Mouse (Mus musculus) cerebellum, adult 18-20 months (tissue): ENCODE measurements around the gene Tns1.

Experiments used
- DNase-seq, 2 experiments: peaks; one replicate each; pipeline ENCODE4 v3.0.0; 2021

Tns1 gene

DNA sequence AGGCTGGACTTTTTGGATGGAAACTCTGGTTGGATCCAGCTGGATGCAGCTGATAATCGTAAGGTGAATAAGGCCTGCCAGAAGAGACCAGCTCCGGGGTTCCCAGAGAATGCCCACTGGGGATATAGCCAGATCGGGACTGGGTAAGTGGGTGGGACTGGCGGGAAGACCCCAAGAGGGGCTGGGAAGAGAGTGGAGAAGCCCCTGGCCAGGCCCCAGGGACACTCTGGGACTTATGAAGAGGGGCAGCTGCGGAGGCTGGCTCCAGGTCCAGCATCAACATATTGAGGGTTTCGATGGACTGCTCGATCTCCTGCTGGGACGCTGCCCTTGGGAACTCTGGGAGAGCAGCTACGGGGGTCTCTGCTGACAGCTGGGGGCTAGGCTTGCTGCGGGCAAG, 171.7 kb downstream of the Tns1 start:
- DNase-seq = no peak

DNA sequence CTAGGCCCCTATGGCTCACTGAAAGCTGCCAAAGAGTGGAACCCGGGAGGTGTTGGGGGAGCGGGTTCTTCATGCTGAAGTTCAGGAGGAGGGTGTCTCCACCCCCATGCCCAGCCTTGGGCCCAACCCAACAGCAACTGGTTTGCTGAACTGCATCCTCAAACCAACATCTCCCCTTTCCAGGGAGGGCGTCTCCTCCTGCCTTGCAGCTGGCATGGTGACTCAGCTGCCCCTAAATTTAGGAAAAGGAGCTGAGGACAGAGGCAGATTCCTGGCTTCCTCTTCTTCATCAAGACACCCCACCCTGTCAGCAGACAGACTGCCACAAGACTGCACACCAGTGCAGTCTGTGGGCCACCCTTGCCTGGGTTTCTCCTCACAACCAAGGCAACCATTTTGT, 173.1 kb downstream of the Tns1 start:
- no peak for DNase-seq

DNA sequence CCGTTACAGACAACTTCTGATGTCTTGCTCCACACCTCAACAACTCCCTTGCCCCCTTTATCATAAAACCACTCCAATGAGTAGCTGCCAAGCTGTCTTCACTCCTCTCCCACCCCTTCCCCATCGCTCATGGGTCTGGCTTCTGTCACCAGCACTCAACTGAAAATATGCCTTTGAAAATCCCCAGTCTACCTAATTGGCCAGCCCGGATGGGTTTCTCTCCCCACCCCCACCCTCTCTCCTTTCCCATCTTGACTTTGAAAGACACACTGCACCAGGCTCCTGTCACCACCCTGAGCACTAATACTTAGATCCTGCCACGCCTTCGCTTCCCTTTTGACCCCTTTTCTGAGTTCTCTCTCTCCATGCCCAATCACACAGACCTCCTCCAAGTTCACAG, 175.5 kb downstream of the Tns1 start:
- DNase-seq = no peak

DNA sequence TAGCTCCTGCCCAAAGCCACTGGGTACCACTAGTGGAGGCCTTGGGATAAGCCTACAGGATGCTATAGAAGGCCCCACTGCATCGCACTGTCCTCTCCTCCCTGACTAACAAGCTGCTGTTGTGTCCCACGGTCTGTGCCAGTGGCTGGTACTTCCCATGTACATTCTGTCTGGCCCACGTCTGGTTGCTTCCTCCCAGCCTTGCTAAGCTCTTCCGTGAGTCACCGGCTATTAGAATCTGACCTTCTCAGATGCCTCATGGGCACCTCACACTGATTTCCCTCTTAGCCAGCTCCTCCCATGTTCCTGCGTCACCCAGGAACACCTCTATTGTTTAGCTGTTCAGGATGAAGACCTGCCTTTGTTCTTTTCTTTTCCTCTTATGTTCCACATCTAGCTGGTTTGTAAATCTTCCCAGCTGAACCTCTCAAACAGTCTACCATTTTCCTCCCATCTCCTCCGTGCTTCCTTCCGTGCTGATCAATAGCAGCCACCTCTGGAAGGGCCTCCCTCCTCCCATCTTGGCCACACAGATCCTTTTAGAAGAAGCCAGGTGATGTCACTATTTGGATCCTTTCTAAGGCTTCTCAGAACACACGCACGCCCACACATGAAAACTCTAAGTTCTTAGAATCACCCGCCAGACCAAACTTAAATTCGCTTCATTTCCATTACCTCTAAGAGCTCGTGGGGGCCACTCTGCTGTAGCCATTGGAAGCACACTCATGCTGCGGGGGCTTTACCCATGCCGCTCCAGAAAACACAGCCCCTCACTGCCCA, 176.5 kb downstream of the Tns1 start:
- DNase-seq = no peak

DNA sequence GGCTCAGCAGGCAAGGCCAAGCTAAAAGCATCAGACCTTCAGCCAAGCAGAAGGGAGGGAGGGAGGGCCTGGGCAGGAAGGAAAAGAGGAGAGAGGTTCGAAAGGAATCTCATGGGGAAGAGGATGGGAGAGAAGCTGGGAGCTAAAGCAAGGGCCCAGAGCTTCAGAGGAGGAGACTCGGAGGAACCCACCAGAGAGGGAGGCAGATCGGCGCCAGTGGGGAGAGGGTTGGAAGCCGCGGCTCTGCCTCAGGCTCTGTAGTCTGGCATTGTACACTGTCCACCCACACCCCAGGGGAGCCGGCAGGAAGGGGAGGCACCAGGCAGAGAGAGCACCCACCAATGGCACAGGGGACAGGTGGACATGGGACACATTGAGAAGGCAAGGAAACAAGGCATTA, 177.5 kb downstream of the Tns1 start:
- DNase-seq = no peak

DNA sequence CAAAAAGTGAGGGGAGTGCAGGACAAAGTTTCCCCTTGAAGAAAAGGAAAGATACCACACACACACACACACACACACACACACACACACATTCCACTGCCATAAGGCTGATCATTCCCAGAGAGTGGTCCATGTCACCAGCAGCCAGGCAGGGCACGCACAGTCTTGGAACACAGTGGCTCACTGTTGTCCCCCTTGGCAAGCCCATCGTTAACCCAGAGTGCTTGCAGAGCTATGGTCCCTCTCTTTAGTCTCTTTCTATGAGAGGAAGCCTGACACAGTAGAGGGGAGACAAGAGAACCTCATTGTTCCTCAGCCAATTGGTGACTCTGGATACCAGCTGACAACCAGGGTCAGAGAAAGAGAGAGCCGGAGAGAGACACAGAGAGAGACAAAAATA, 179.9 kb downstream of the Tns1 start:
- DNase-seq = peak; percentile 11 to 22

DNA sequence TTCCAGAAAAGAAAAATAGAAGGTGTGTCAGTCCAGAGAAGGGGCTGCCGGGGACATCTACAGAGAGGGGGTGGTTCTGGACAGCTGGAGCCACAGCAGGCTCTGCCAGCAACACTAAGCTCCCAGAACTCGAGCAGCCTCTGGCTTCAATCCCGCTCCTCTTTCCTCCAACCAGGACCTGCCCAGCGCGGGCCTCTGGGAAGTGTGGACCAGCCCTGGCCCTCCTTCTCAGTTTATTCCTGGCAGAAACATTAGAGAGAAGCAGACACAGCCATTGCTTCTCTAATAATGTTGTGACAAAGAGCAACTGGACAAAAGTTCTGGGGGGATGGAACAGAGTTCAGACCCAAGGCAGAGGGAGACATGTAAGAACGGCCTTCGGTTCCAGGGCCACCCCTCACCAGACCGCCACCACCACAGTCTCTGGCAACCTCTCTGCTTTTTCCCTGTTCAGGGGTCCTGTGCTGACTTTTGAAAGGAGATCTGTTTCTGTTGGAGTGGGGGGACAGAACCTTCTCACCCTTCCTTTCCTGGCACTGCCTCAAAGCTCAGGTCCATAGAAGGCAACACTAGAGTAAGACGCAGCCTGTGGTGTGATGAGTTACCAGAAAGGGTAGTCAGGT, 180.5 kb downstream of the Tns1 start:
- peak in 1 of 2 experiments; percentile 19 for DNase-seq

DNA sequence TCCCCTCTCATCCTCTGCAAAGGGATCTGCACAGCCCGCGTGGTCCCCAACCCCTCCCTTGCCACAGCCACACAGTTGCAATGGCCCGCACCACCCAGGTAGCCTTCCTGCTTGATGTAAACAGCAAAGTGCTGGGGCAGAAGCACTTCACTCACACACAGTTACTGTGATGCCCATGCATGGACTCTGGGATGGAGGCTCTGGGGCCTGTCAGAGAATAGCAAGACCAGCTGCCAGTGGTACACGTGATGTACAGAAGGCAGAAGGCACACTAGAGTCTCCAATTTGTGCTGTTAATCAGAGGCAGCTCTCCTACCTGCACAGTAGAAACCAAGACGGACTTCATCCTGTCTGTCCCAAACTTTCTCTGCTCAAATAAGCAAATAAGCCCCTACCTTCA, 181.0 kb downstream of the Tns1 start:
- no peak for DNase-seq

DNA sequence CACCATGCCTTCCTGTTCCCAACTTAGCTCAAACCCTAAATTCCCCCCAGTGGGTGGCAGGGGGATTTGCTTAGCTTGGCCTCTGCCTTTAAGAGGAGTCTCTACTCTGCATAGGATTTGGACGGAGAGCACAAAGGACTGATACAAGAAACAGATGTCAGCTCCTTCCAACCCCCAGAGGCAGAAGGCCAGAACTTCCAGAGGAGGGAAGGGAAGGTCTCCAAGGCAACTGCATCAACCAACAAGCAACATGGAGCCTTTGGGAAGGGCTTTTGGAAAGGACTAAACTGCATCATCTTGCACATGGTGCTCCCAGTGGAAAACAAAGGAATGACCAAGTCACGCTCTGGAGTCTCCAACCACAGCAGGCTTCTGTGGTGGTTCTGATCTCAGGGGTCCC, 182.0 kb downstream of the Tns1 start:
- DNase-seq = no peak

DNA sequence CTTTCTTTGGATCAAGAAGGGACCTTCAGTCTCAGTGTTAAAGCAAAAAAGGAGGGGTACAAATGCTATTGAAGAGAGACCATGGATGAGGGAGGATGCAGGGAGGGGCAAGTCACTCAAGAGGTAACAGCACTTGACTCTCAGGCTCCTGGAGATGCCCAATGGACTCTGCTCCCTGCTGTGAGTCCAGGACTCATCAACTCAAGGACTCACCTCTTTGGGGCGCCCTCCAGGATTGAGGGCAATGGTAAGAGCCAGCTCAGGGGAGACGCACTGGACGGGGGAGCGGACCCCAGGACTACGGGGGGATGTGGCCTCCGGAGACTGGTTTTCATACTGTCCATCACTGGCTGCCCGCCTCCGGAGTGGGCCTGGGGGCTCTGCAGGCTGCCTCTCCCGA, 182.6 kb downstream of the Tns1 start:
- no peak for DNase-seq

DNA sequence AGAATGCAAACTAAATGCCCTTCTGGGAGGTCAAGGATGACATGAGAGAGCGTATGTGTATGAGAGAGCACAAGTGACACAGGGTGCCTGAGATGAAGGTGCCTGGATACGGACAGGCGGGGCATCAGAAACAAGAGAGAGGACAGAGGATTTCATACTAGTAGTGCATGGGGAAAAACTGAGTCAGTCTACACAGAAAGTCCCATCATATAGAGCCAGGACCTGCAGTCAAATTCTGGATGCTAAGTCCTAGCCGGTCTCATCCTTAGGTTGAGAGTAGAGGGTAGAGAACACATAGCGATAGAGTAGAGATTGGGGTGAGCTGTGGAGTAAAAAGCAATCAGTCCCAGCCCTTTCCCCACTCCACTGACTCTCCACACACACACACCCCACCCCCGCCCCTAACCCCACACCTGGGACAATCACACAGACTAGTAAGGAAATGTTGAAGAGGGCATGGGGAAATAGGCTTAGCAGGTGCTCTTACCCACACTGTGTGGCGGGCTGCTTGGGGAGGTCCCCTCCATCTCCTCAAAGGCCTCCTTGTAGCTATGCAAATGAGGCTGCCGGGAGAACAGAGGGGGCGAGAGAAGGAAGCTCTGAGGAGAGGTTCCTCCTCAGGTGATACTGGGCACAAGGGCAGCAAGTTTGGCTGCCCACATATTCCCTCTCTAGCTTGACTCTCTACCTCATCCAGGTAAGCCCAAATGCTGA, 183.6 kb downstream of the Tns1 start:
- DNase-seq = no peak

DNA sequence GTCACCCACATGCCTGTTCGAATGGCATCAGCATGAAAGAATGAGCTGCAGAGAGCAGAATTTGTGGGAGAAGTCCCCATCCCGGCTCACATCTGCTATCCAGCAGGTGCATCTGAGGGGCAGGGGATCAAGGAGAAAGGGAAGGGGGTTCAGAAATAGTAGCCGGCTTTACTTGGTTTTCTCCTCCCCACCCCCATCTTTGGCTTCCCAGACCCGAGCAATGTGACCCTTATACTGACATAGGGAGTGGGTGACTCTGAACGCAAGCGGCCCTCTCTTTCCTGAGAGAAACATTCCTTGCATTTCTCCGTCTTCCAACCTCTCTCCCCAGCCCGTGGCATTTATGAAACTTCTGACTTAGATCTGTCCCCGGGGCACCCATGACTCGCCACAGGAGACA, 185.7 kb downstream of the Tns1 start:
- no peak for DNase-seq

DNA sequence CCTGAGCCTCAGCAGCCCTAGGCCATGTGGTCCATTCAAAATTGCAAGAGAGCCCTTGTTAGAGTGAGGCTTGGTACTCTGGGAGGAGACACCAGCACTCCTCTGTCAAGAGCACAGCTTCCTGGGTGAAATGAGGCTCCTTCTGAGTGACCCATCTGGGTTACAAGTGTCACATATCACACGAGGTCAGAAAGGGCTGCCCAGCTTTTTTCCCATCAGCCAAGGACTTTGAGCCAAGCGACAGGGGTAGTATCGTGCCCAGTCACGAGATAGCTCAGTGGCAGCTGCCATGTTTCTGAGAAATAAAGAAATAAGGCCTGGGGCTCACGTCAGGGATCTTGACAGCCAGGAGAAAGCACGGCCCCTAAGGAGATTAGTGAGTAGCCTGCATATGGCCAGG, 186.4 kb downstream of the Tns1 start:
- DNase-seq = no peak

DNA sequence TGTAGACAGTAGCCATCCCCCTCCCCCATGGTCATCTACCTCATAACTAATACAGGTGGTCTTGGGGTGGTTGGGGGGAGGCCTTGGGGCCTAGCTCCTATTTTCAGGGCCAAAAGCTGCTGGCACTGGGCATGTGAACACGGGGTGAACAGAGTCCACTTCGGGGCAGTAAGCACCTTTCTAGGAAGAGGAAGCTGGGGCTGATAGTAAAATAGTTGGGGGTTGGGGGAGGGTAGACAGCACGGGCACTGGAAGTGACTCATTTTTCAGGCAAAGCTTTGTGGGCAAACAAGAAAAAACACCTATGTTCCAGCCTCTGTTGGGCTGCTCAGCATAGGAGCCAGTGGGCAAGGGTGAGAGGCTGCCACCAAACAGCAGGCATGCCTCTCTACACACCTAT, 187.7 kb downstream of the Tns1 start:
- DNase-seq = no peak

DNA sequence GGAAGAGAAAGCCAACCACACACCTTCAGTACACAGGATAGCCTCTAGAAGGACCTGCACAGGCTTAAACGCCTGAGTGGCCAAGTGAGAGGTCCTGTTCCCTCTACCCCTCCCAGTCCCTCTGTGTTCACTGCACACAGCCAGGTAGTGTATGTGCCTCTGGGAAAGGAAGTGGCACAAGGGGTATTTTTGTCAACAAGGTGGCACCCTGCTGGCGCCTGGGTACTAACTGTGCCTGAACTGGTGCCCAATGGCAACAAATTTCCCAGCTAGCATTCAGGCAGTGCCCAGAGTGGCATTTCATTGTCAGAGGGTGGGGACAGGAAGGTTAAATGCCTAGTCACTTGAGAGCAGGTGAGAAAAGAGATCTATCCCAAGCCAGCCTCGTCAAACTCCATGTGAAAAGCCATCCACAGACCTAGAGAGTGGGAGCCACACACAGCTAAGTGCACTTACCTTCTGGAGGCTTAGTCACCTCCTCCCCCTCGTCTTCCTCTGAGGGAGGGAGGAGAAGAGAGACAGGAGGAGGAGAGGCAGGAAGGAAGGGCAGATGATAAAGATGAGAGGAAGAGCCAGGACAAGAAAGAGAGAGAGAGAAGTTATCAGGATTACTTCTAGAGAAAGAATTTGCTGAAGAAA, 188.7 kb downstream of the Tns1 start:
- DNase-seq = peak; percentile 26 to 31

DNA sequence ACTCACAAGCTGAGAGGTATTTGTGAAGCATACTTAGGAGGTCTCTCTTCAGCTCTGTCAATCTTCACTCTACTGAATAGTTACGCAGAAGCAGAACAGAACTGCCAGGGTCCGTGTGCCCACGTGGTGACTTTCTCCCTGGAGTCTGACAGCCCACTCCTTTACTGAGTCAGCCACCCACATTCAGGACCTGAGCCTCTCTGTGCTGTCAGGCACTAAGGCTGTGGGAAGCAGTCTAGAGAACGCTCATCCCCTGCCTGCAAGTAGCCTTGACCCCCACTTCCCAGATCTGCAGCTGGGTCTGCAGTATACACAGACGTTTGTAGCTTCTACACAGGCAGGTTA, 191.1 kb downstream of the Tns1 start:
- DNase-seq = no peak

DNA sequence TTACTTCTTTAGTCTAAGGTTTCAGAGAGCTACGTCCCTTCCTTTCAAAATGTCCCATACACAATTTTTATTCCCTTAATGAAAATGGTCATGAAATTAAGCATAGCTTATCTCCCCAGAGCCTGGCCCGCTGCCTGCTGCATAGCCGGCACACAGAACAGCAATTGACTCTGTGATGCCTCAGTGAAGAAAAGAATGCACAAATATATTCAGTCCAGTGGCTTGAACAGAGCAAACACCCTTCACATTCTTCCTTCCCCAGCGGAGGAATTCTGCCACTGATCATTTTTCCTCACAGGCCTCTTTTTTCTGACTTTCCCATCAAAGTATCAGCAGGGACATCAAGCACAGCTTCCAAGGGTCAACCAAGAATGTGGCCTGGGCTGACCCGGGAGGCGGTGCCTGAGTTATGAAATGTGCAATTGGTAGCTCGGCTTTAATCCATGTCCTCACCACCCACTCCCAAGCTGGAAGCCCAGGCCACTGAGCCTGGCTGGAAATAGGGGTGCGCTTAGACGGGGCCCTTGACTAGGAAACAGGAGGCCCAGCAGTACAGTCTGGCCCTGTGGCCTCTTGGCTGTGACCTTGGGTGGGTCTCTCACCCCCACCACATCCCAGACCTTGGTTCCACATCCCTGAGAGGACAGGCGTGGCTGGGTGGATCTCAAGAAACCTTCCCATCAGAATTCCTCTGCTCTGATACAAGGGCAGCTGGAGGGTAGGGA, 191.7 kb downstream of the Tns1 start:
- no peak for DNase-seq

DNA sequence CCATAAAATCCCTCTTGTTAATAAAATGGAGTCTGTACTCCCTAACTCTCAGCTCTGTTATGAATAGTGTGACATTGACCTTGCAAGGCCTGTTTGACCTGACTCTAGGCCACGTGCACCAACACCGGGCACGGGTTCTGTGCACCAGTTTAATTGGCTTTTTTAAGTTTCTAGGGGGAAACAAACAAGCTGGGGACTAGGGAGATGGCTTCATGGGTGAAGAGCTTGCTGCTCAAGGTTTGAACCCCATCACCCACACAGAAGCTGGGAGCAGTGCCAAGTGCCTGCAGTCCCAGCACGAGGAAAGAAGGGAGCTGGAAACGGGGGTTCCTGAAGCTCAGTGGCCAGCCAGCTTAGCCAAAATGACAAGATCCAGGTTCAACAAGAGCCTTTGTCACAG, 192.4 kb downstream of the Tns1 start:
- DNase-seq = no peak

DNA sequence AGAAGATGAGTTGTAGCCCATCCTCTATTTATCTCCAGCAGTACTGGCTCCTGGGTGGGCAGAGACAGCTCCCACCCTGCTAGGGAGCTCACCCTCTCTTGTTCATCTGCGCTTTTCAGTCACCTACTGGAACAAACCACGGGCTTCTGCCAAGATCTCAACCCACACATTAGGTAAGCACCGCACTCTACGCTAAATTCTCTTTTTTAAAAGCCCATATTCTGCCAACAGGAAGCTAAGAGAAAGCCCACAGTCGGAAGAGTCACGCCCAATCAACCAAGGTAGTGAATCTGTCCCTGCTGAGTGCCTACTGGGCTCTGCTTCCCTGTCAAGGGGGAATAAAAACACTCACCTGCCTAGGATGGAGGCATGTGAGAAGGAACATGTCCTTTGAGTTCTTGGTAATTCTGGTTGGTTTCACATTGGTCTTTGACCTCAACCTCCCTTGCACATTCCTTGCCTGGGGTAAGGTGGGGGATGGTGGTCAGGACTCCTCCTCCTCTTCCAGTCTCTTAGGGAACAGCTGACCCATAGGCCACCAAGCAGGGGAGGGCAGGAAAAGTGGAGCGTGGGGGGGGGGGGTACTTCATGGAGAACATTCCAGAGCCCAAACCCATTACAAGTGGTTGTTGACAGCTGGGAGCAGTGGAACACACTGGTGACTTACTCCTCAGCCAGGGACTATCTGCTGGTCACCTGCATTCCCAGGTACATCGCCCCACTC, 193.7 kb downstream of the Tns1 start:
- DNase-seq = no peak

DNA sequence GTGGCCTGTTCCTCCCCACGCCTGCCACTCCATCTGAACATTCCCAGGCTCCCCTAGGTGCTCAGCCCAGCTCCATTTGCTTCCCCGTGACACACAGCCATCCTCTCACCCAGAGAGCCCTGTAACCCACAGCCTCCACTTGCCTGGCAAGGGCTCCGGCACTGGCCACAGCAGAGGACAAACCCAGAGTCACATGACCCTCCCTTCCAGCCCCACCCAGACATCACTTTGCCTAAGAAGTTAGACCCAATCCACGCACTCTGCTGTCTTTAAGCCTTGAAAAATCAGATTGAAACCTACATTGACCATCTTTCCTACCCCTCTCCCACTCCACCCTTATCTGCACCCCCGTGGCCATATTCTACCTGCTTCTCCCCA, 194.3 kb downstream of the Tns1 start:
- DNase-seq = no peak

DNA sequence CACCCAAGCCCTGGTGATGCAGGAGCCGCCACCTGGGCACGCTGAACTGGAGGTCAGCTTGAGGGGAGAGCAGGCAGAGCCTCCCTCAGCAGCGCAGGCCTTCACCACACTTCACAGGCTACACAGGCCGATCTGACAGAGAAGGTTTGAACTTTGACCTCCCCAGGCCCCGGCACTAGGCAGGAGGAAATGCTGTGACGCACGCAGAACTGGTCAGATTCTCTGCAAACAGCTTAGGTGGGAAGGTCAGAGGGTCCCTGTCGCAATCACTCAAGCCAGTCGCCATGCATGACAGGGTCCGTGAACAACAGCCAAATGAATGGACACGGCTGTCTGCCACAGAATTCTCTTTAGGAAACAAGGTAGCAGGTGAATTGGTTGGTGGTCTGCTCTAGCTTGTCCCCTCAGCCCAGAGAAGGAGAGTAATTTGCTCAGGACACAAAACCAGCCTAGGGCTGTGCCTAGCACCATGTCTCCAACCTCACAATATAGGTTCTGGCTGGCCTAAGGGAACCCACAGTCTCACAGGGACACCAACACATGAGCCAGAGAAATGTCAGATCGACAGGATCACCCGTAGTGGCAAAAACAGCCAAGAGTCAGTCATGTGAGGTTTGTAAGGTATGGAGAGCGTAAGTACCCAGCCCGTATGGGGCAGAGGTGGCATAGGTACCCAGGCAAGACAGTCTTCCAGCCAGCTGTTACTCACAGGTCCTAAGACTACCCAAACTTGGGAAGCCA, 194.9 kb downstream of the Tns1 start:
- DNase-seq = no peak

DNA sequence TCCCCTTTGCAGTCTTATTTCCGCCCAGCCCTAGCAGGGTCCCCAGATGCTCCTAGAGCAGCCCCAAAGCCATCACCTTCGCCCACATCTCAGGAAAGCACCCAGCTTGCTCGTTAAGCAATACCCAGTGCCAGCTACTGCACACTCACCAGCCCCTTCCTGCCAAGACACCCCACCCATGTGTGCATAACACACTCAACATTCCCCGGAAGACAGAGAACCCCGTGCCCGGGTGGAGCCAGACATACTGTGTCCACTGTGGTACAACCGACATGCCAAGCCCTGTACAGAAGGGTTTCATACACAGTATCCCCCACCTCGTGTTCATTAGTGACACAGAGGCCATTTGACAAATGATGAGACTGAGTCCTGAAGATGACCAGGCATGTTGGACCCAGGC, 195.9 kb downstream of the Tns1 start:
- no peak for DNase-seq
